Mouse (Mus musculus) hindbrain, embryonic 14.5 days (tissue): Measurements from ENCODE around the gene Selenoh. TPM values are rescaled to one million over a fixed set of nuclear protein-coding genes. Genes with fewer than 3 reads are reported as not detected.
A peak's percentile ranks its signal among the peaks of the same experiment; 100 is the strongest.
"Not testable (repeated sequence)": the region's sequence is repeated elsewhere in the genome, so short reads cannot be mapped to it uniquely, and the experiment has no call there.

ENCODE experiments used
- ATAC-seq: fragments of 200-750 bp; cut with Nextera tagmentation; 2 replicates; pipeline ENCODE4 v1.8.0; 2017; ENCODE audit warnings: moderate number of reproducible peaks, mild to moderate bottlenecking, moderate TSS enrichment, moderate library complexity; ENCODE audit not compliant: low FRiP score
- DNase-seq: peaks from one replicate; pipeline ENCODE4 v3.0.0-alpha.2; 2015; ENCODE audit warnings: low spot score
- H3K27ac ChIP-seq: fragments of 300-500 bp; sonication (generic); 2 replicates; pipeline ENCODE4 v1.5.1; 2014; ENCODE audit warnings: mild to moderate bottlenecking, moderate library complexity
- H3K27me3 ChIP-seq: fragments of 300-500 bp; sonication (generic); 2 replicates; pipeline ENCODE4 v1.6.1; 2014; ENCODE audit warnings: mild to moderate bottlenecking, low read length, mixed read lengths; ENCODE audit not compliant: control insufficient read depth, insufficient read depth
- H3K36me3 ChIP-seq: fragments of 300-500 bp; sonication (generic); replicated peaks from 2 replicates; pipeline ENCODE4 v1.6.1; 2014; ENCODE audit not compliant: control insufficient read depth, insufficient read depth
- H3K4me1 ChIP-seq: fragments of 300-500 bp; sonication (generic); replicated peaks from 2 replicates; pipeline ENCODE4 v1.6.1; 2014; ENCODE audit warnings: antibody characterized with exemption, low read length, mixed read lengths; ENCODE audit not compliant: control insufficient read depth, insufficient read depth
- H3K4me2 ChIP-seq: fragments of 300-500 bp; sonication (generic); replicated peaks from 2 replicates; pipeline ENCODE4 v1.6.1; 2014; ENCODE audit warnings: mild to moderate bottlenecking, moderate library complexity
- H3K4me3 ChIP-seq: fragments of 300-500 bp; sonication (generic); replicated peaks from 2 replicates; pipeline ENCODE4 v1.5.1; 2014; ENCODE audit warnings: mild to moderate bottlenecking, low read length
- H3K9ac ChIP-seq: fragments of 300-500 bp; sonication (generic); 2 replicates; pipeline ENCODE4 v1.6.1; 2014
- H3K9me3 ChIP-seq: fragments of 300-500 bp; sonication (generic); 2 replicates; pipeline ENCODE4 v1.6.1; 2016; ENCODE audit warnings: low read length; ENCODE audit not compliant: control insufficient read depth
- WGBS: fragments of 180-500 bp; shearing (Covaris S2); extraction: QIAGEN DNeasy Blood & Tissue Kit; methylation state at CpG from one replicate; pipeline ENCODE4 v1.1.7; 2014; 5-methylcytosine and 5-hydroxymethylcytosine counted together
- polyA plus RNA-seq: library from polyadenylated mRNA; unstranded; fragments of >200 nt; fragmentation: Nextera tagmentation; extraction: Ambion mirVana; gene quantifications from 2 replicates; pipeline ENCODE4 v1.2.1, GENCODE M21; 2014

The Selenoh gene
- polyA plus RNA-seq, 1 experiment from 2014 or later: 196 TPM

DNA sequence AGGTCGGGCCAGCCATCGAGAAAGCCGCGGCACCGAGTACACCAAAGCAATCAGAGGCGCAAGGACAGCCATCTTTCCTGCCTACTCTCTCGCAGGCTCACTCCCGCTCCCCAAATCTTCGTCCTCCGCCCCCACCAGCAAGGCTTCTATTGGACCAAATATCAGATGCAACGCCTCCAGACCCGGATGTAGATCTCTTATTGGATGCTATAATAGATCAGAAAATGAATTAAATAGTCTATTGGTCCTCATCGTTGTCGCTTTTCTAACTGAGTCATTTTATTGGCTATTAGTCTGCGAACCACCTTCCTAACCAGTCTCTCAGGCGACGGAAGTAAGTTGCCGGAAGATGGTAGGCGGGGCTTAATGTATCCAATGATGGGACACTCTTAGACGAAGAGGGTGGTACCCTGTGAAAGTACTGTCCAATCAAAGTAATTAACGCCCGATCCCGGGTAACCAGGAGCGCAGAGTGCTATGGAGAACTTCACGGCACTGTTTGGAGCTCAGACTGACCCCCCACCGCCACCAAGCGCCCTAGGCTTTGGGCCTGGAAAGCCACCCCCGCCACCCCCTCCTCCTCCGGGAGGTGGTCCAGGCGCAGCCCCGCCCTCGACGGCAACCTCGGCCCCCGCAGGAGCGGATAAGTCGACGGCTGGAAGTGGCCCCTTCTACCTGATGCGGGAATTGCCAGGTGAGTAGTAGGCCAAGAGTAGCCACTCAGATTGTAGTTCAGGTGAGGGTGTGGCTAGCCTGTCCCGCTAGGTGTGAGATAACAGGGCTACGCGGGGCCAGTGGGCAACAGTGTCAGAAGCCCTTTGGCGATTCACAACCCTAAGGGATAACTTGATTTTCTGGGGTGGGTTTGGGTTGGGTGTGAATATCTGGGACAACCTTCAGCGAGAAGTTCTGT is 7.7 kb upstream of the Selenoh start, which contains the start of the genes Gm28635 and Med19:
Gm28635 (minus strand) TSS at position 74 of the 913 bp plus-strand sequence.
Med19 (plus strand) TSS at position 435 of the 913 bp plus-strand sequence.
- Histone ChIP-seq H3K4me3 (peak within 1 kb of the TSS; percentile 94), H3K36me3 (peaks cover 30% of the 10 kb centered on the region), H3K9ac (peak within 1 kb of the TSS; percentile 82), H3K4me2 (peak within 1 kb of the TSS; percentile 82), H3K27me3 (no peaks in the 10 kb centered on the region), H3K9me3 (no peaks in the 10 kb centered on the region), H3K27ac (peak within 1 kb of the TSS; percentile 84), H3K4me1 (peaks cover 22% of the 10 kb centered on the region)
- WGBS: under 1% methylated on average over 44 of the region's 44 CpGs
- peak; percentile 100 for ATAC-seq
- DNase-seq: peak; percentile 99

DNA sequence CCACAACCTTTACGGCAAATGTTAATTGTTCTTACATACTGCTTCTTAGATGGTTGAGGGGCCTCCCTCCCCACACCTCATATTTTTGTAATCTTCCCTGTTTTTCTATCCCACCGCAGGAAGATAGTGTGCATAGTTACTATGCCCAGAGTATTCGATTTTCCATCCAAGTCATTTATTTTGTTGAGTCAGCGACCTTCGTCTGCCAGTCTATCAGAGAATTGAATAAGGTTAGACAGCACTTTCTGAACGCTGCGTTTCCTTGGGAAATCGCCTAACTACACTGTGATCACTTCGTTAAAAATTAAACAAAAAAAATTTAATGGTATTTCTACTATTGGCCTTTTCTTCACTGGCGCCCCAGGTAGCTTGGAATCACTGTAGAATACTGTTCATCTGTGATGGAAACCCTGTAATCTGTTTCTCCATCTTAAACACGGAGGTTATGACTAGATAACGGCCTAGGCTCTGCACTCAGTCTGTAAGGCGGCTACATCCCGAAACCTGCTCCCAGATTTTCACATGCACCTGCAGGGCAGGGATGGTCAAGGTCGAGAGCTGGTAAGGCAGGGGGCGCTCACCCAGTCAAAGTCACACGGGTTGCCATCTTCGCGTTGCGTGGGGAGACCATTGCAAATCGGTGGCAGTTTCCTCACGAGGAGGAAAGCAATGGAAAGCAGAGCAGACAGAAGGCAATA is 6.8 kb upstream of the Selenoh start:
- Histone ChIP-seq H3K9ac (peak overlapping the region; percentile 77), H3K27ac (peak overlapping the region; percentile 84), H3K4me2 (peak overlapping the region; percentile 82), H3K27me3 (no peaks in the 10 kb centered on the region), H3K4me3 (peak overlapping the region; percentile 94), H3K4me1 (peaks cover 22% of the 10 kb centered on the region), H3K36me3 (peaks cover 38% of the 10 kb centered on the region), H3K9me3 (no peaks in the 10 kb centered on the region)
- ATAC-seq (peak; percentile 57), DNase-seq (peak; percentile 36)
- 9% methylated on average over 22 of the region's 22 CpGs for WGBS

DNA sequence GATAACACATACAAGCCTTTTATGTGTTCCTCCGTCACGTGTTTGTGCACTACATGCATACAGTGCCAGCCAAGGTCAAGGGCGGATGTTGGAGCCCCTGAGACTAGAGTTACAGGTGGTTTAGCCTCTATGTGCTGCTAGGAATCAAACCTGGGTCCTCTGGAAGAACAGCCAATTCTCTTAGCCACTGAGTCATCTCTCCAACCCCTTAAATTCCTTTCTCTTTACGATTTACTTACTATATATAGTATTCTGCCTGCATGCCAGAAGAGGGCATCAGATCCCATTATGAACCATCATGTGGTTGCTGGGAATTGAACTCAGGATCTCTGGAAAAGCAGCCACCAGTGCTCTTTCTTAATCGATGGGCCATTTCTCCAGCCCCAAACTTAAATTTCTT is 965 bp upstream of the Selenoh start:
- Histone ChIP-seq H3K9ac (peak overlapping the region; percentile 80; the same call in 1 of the 2 replicates), H3K4me2 (peak overlapping the region; percentile 65), H3K36me3 (peaks cover 39% of the 10 kb centered on the region), H3K27ac (peak overlapping the region; percentile 86; the same call in 1 of the 2 replicates), H3K4me3 (peak overlapping the region; percentile 70; the same call in 1 of the 2 replicates), H3K4me1 (peaks cover 17% of the 10 kb centered on the region)
- not testable (repeated sequence) for DNase-seq, H3K9me3 ChIP-seq, H3K27me3 ChIP-seq, ATAC-seq
- 70% methylated on average over 4 of the region's 5 CpGs for WGBS

DNA sequence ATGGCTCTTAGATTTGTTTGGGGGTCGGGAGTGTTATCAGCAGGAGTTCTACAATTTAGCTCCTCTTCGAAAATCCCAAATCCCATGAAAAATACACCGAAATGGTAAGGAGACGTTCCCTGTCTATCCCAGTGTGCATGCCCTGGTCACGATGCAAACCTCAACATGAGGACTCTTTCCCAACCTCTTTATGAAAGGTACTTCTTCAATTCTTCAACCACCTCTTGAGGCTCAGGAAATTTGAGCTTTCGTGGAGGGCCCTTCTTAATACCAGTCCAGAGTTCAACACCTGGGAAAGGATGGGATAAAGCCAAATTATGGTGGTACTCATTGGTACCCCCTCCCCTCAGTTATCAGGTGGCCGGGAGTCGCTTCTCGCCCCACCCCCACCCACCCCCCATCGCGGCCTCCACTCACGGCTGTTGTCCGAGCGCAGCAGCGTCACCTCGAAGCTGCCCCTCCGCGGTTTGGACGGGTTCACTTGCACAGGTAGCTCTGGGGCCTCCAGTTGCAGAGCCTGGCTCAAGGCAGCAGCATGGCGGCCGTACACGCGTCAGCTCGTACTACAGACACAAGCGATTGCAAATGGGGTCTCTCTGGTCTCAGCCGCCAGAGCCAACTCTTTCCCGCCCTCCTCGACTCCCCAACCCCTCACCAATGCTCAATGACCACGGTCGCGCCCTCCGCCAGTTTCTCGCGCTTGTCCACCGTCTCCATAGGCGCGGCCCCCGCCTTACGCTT is 572 bp downstream of the Selenoh start:
- Histone ChIP-seq H3K9ac (peak overlapping the region; percentile 80), H3K4me3 (peak overlapping the region; percentile 70), H3K4me2 (peak overlapping the region; percentile 65), H3K9me3 (no peaks in the 10 kb centered on the region), H3K36me3 (peaks cover 26% of the 10 kb centered on the region), H3K27ac (peak overlapping the region; percentile 85), H3K4me1 (peaks cover 10% of the 10 kb centered on the region), H3K27me3 (no peaks in the 10 kb centered on the region)
- WGBS: 3% methylated on average over 39 of the region's 39 CpGs
- no peak for DNase-seq
- ATAC-seq: peak; percentile 79

DNA sequence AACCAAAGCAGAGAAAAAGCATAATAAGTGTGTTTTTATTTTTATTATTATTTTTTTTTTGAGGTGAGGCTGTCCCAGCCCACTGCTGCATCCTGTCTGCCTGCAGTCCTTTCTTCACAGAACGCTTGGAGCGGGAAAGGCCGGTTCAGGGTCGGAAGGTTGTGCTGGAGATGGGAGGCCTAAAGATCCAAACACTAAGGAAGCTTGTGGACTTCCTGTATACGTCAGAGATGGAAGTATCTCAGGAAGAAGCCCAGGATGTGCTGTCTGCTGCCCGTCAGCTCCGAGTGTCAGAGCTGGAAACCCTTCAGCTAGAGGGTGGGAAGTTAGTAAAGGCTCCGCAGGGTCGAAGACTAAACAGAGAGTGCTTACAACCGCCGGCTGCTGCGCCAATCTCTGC is 4.5 kb downstream of the Selenoh start:
- no peak overlapping the region for H3K27ac ChIP-seq
- DNase-seq: no peak
- WGBS: 68% methylated on average over 12 of the region's 12 CpGs
- no peak overlapping the region for H3K4me3 ChIP-seq
- H3K4me2 ChIP-seq: no peak overlapping the region
- H3K27me3 ChIP-seq: no peaks in the 10 kb centered on the region
- no peak for ATAC-seq
- H3K9me3 ChIP-seq: no peaks in the 10 kb centered on the region
- H3K9ac ChIP-seq: no peak overlapping the region
- no peaks in the 10 kb centered on the region; the same call in 1 of the 2 replicates for H3K36me3 ChIP-seq
- peaks cover 10% of the 10 kb centered on the region for H3K4me1 ChIP-seq

DNA sequence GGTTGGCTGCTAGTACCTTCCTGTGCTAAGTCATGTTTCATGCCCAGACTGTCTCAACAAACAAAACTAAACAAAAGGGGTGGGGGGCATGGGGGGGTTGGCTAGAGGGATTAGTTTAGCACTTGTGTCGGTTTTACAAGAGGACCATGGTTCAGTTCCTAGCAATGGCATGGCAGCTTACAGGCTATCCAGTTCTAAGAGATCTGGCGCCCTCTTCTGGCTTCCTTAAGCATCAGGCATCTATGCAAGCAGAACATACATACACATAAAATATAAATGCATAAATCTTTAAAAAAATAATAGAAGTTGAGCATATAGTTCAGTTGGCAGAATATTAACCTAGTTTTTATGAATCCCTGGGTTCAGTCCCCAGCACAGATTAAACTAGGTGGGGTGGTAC is 7.7 kb downstream of the Selenoh start:
- Histone ChIP-seq H3K4me3 (no peak overlapping the region), H3K27ac (no peak overlapping the region), H3K27me3 (no peaks in the 10 kb centered on the region), H3K4me2 (no peak overlapping the region), H3K4me1 (no peaks in the 10 kb centered on the region), H3K9ac (no peak overlapping the region), H3K9me3 (no peaks in the 10 kb centered on the region), H3K36me3 (no peaks in the 10 kb centered on the region; the same call in 1 of the 2 replicates)
- no peak for ATAC-seq
- no peak for DNase-seq
- WGBS: 19% methylated on average over 2 of the region's 2 CpGs

DNA sequence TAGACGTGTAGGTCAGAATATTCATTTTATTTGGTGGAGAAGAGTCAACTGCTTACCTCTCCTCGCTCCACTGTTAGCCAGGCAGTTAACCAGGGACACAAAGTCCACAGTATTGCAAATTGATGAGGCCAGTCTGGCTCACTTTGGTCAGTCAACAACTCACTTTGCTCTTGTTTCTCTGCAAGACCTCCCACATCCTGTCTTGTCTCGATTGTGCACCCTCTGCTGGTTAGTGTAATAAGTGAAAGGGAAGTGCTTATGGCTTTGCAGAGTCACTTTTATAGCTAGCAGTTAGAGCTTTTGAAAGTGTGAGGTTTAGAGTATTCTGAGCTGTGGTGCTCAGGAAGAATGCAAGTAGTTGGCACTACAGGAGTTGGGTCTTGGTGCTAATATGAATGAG is 10.3 kb downstream of the Selenoh start:
- no peak for DNase-seq
- Histone ChIP-seq H3K4me1 (no peaks in the 10 kb centered on the region), H3K4me3 (no peak overlapping the region), H3K27ac (no peak overlapping the region), H3K36me3 (no peaks in the 10 kb centered on the region), H3K9ac (no peak overlapping the region), H3K9me3 (no peaks in the 10 kb centered on the region), H3K27me3 (no peaks in the 10 kb centered on the region), H3K4me2 (no peak overlapping the region)
- no peak for ATAC-seq
- 79% methylated on average over 3 of the region's 3 CpGs for WGBS

DNA sequence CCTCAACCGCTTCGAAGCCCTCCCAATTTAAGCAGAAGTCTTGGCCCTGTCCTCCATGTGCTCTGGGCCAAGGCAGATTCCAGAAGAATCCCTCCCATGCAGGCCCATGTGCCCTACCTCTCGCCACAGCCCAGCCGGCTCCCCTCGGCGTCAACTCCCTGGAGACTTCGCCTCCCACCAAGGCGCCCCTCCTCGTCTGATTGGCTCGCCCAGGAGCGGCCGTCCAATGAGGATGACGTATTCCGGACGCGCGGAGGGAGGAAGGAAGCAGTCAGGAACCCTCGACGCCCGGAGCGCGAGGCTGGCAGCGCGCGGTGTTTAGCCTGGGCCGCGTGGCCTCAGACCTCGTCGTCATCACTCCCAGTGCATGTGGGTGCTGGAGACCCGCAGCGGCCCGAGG is 11.8 kb downstream of the Selenoh start, which contains the start of gene Btbd18:
Btbd18 (plus strand) TSS at position 274 of the 400 bp plus-strand sequence.
- Histone ChIP-seq H3K27ac (no peak within 1 kb of the TSS), H3K4me2 (no peak within 1 kb of the TSS), H3K4me1 (no peaks in the 10 kb centered on the region), H3K27me3 (no peaks in the 10 kb centered on the region), H3K9ac (no peak within 1 kb of the TSS), H3K4me3 (no peak within 1 kb of the TSS), H3K36me3 (no peaks in the 10 kb centered on the region), H3K9me3 (no peaks in the 10 kb centered on the region)
- WGBS: 95% methylated on average over 32 of the region's 32 CpGs
- ATAC-seq (no peak), DNase-seq (no peak)
